Mouse (Mus musculus): ENCODE data around the gene Coq9. TPM values are rescaled to one million over a fixed set of nuclear protein-coding genes. Genes with fewer than 3 reads are reported as not detected.

The Coq9 gene
- total and polyA plus RNA-seq, 3 experiments = 48.5 to 82.2 (median 68.8) TPM

DNA sequence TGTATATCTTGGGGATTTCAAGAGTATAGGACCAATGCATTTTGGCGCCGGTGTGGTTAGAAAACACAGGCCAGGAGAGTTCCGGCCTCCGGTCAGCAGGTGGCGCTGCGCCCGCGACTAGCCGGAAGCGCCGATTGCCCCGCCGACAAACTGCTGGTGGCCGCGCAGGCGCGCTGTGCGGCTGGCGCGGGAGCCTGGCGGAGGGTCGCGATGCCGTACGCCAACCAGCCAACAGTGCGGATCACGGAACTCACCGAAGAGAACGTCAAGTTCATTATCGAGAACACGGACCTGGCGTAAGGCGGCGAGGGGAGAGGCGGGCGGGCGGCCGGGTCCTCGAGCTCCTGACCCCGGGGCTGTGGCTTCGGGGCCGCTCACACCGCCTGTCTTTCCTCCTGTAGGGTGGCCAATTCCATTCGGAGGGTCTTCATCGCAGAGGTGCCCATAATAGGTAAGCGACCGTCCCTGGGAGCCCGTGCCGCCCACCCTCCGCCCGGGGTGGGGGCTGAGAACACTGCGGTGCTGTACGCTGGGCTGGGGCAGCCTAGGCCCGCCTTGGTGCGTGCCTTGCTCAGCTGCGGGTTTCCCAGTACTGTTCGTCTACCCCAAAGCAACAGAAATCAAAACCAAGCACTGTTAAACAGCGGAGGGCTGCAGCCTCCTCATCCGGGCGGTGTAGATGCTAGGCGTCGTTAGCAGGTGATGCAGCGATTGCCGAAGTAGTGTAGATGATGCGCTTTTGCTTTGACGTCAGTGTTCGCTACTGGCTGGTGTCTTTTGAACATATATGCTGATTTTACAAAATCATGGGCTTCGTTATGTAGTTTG, 19.4 kb downstream of the Coq9 start, which contains the start of gene Polr2c (continued):
- TF ChIP-seq CHD1 (IDR thresholded peaks at IDR 0.05; ENCODE audit: low read depth, low read length) = no peak
- peak; percentile 71 for TF ChIP-seq GABPA (IDR thresholded peaks at IDR 0.05; ENCODE audit: insufficient replicate concordance, low read depth, low read length)
- peak; percentile 77; the same call in 1 of the 2 replicates for TF ChIP-seq KAT2A (IDR thresholded peaks at IDR 0.05; ENCODE audit: insufficient replicate concordance, low read length)
- peak; percentile 35; the same call in 1 of the 2 replicates for TF ChIP-seq IRF4 (IDR thresholded peaks at IDR 0.05; ENCODE audit: low read depth, low read length)
- TF ChIP-seq JUND (conservative IDR thresholded peaks at IDR 0.05; ENCODE audit: low read depth, low read length) = no peak
- no peak for TF ChIP-seq RCOR1 (conservative IDR thresholded peaks at IDR 0.05; ENCODE audit: low read depth, low read length)
- no peak for TF ChIP-seq CHD2 (IDR thresholded peaks at IDR 0.05; ENCODE audit: low read length)
- 0 out of 2 replicates have a peak, but pooled peaks have one; percentile 14 for TF ChIP-seq ETS1 (conservative IDR thresholded peaks at IDR 0.05; ENCODE audit: low read depth, low read length)

DNA sequence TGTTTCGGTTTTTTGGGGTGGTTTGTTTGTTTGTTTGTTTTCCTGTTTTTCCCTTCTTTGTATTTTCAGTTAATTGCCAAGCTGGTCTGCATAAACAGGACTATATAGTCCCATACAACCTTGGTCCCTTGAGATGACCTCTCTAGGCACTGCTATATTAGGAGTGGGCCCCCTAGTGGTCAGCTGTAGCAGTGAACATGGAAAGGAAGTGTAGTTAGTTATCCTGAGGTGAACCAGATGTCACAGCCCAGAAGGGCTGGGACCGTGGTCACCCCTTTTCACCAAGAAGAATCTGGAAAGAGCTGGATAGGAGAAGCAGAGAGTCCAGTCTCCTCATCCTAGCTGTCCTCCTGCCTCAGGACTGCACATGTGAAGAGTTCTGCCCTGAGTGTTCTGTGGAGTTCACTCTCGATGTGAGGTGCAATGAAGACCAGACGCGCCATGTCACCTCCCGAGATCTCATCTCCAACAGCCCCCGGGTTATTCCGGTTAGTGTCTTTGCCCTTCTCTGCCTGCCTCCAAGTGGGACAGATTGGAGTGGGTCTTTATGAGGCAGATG, 23.3 kb downstream of the Coq9 start:
- H3K9ac ChIP-seq (ENCODE audit: insufficient read depth, low read depth) = no peak overlapping the region

More for the DNA sequence above, 23.3 kb downstream of the Coq9 start:
- in situ Hi-C loops (cut with MboI; ENCODE audit: low pct_ligation_motif_present, low pct_unique_long_range_greater_than_20kb, low sequenced_read_pairs) (no loop called here), dilution Hi-C loops (cut with MboI; ENCODE audit: extremely low pct_ligation_motif_present, extremely low pct_unique_long_range_greater_than_20kb, low sequenced_read_pairs) (no loop called here)
- Histone ChIP-seq H3K4me3 (replicated peaks in 1 of 3; ENCODE audit: low read depth in 2 of 3, low read length in 2 of 3, poor library complexity in 1 of 3) (no peak overlapping the region), H3K4me2 (ENCODE audit: insufficient read depth, low read depth, poor library complexity, severe bottlenecking) (no peak overlapping the region), H3K79me2 (replicated peaks; ENCODE audit: control insufficient read depth, extremely low read depth, insufficient read depth, poor library complexity, severe bottlenecking) (peaks cover 28% of the 10 kb centered on the region), H3K27me3 (replicated peaks) (no peaks in the 10 kb centered on the region), H3K9me3 (replicated peaks; ENCODE audit: low read length) (no peaks in the 10 kb centered on the region), H3K36me3 (replicated peaks in 1 of 2; ENCODE audit: control insufficient read depth in 1 of 2, insufficient read depth in 1 of 2, low read length in 1 of 2) (peaks cover 54 to 72% of the 10 kb centered on the region in 2 experiments), H3K4me1 (ENCODE audit: control insufficient read depth in 1 of 2, insufficient read depth in 2 of 2) (peaks cover 6 to 25% of the 10 kb centered on the region in 2 experiments), H3K27ac (ENCODE audit: insufficient read depth, low read depth) (no peak overlapping the region)
- DNase-seq (ENCODE audit: extremely low read depth) = peak; percentile 67
- no peak for TF ChIP-seq PAX5 (IDR thresholded peaks at IDR 0.05; ENCODE audit: low read length)
- no peak for TF ChIP-seq KAT2A (IDR thresholded peaks at IDR 0.05; ENCODE audit: insufficient replicate concordance, low read length)
- peak; percentile 34; the same call in 1 of the 2 replicates for TF ChIP-seq MYC (IDR thresholded peaks at IDR 0.05; ENCODE audit: low read depth, low read length)
- TF ChIP-seq BHLHE40 (IDR thresholded peaks at IDR 0.05; ENCODE audit: low read depth, low read length) = no peak
- TF ChIP-seq IRF4 (IDR thresholded peaks at IDR 0.05; ENCODE audit: low read depth, low read length) = no peak
- peak; percentile 48 for TF ChIP-seq SMC3 (IDR thresholded peaks at IDR 0.05; ENCODE audit: low read depth, low read length)
- no peak for TF ChIP-seq ZNF384 (IDR thresholded peaks at IDR 0.05; ENCODE audit: low read depth, low read length)
- TF ChIP-seq JUN (IDR thresholded peaks at IDR 0.05; ENCODE audit: insufficient read depth, low read depth, low read length) = no peak
- TF ChIP-seq NELFE (IDR thresholded peaks at IDR 0.05; ENCODE audit: low read depth, low read length) = no peak
- TF ChIP-seq MXI1 (IDR thresholded peaks at IDR 0.05; ENCODE audit: low read depth, low read length) = no peak
- TF ChIP-seq ELF1 (IDR thresholded peaks at IDR 0.05; ENCODE audit: low read depth, low read length) = peak; percentile 21; the same call in 1 of the 2 replicates
- peak; percentile 84 to 89 for TF ChIP-seq CTCF (conservative IDR thresholded peaks at IDR 0.05 in 1 of 2, IDR thresholded peaks at IDR 0.05 in 1 of 2; ENCODE audit: low read depth in 2 of 2, low read length in 2 of 2)
- TF ChIP-seq JUND (conservative IDR thresholded peaks at IDR 0.05; ENCODE audit: low read depth, low read length) = no peak
- TF ChIP-seq ZMIZ1 (IDR thresholded peaks at IDR 0.05; ENCODE audit: low read depth, low read length) = no peak
- TF ChIP-seq HCFC1 (IDR thresholded peaks at IDR 0.05; ENCODE audit: low read depth, low read length) = peak; percentile 24; the same call in 1 of the 2 replicates
- no peak for TF ChIP-seq E2F4 (IDR thresholded peaks at IDR 0.05; ENCODE audit: insufficient replicate concordance, low read depth, low read length)
- peak; percentile 7 for TF ChIP-seq RAD21 (IDR thresholded peaks at IDR 0.05; ENCODE audit: low read depth, low read length)

All from CH12.LX (cell line).